Mouse (Mus musculus): ENCODE measurements around the gene Mpeg1.

Gene Mpeg1

GRCm38 (mm10) chr19:12460282-12461249 lies at the start of gene Mpeg1:
Gene Mpeg1 (plus strand): TSS chr19:12460779.
- DNase-seq (ENCODE audit: low read depth in 2 of 2, low spot score in 2 of 2) = no peak

- no peak for DNase-seq (ENCODE audit: low read depth in 2 of 2, low spot score in 2 of 2)
Observed at GRCm38 (mm10) chr19:12413737-12414136, 46.8 kb upstream of the Mpeg1 start.

- no peak for DNase-seq (ENCODE audit: low read depth in 2 of 2, low spot score in 2 of 2)
Observed at GRCm38 (mm10) chr19:12417361-12417760, 43.2 kb upstream of the Mpeg1 start, which contains the start of gene Olfr1441. Gene Olfr1441 (plus strand): TSS chr19:12417433.

GRCm38 (mm10) chr19:12418312-12418711 lies 42.3 kb upstream of the Mpeg1 start:
- no peak for DNase-seq (ENCODE audit: low read depth in 2 of 2, low spot score in 2 of 2)

GRCm38 (mm10) chr19:12420555-12420954 lies 40.0 kb upstream of the Mpeg1 start:
- DNase-seq (ENCODE audit: low read depth in 2 of 2, low spot score in 2 of 2) = no peak

GRCm38 (mm10) chr19:12421680-12422079 lies 38.9 kb upstream of the Mpeg1 start:
- no peak for DNase-seq (ENCODE audit: low read depth in 2 of 2, low spot score in 2 of 2)

GRCm38 (mm10) chr19:12427101-12427500 lies 33.5 kb upstream of the Mpeg1 start:
- no peak for DNase-seq (ENCODE audit: low read depth in 2 of 2, low spot score in 2 of 2)

- DNase-seq (ENCODE audit: low read depth in 2 of 2, low spot score in 2 of 2) = no peak
Observed at GRCm38 (mm10) chr19:12427605-12428004, 33.0 kb upstream of the Mpeg1 start, which contains the start of gene Pfpl. Gene Pfpl (plus strand): TSS chr19:12427905.

GRCm38 (mm10) chr19:12433033-12433432 lies 27.5 kb upstream of the Mpeg1 start:
- peak; percentile 2 to 11 for DNase-seq (ENCODE audit: low read depth in 2 of 2, low spot score in 2 of 2)

GRCm38 (mm10) chr19:12435011-12435416 lies 25.6 kb upstream of the Mpeg1 start:
- DNase-seq (ENCODE audit: low read depth in 2 of 2, low spot score in 2 of 2) = no peak

- DNase-seq (ENCODE audit: low read depth in 2 of 2, low spot score in 2 of 2) = no peak
Observed at GRCm38 (mm10) chr19:12435750-12436524, 24.6 kb upstream of the Mpeg1 start.

- no peak for DNase-seq (ENCODE audit: low read depth in 2 of 2, low spot score in 2 of 2)
Observed at GRCm38 (mm10) chr19:12439581-12439980, 21.0 kb upstream of the Mpeg1 start.

- no peak for DNase-seq (ENCODE audit: low read depth in 2 of 2, low spot score in 2 of 2)
Observed at GRCm38 (mm10) chr19:12440103-12440725, 20.4 kb upstream of the Mpeg1 start.

- no peak for DNase-seq (ENCODE audit: low read depth in 2 of 2, low spot score in 2 of 2)
Observed at GRCm38 (mm10) chr19:12442560-12442959, 18.0 kb upstream of the Mpeg1 start.

GRCm38 (mm10) chr19:12445014-12445413 lies 15.6 kb upstream of the Mpeg1 start:
- DNase-seq (ENCODE audit: low read depth in 2 of 2, low spot score in 2 of 2) = no peak

GRCm38 (mm10) chr19:12457401-12458066 lies 3.0 kb upstream of the Mpeg1 start:
- no peak for DNase-seq (ENCODE audit: low read depth in 2 of 2, low spot score in 2 of 2)

GRCm38 (mm10) chr19:12459516-12459915 lies 1.1 kb upstream of the Mpeg1 start:
- DNase-seq (ENCODE audit: low read depth in 2 of 2, low spot score in 2 of 2) = no peak

GRCm38 (mm10) chr19:12462851-12463721 lies 2.5 kb downstream of the Mpeg1 start:
- DNase-seq (ENCODE audit: low read depth in 2 of 2, low spot score in 2 of 2) = no peak

- no peak for DNase-seq (ENCODE audit: low read depth in 2 of 2, low spot score in 2 of 2)
Observed at GRCm38 (mm10) chr19:12463722-12464035, 3.1 kb downstream of the Mpeg1 start.

- DNase-seq (ENCODE audit: low read depth in 2 of 2, low spot score in 2 of 2) = no peak
Observed at GRCm38 (mm10) chr19:12464127-12464526, 3.5 kb downstream of the Mpeg1 start.

All from CD8-positive naive resting alpha-beta T cell, adult 2 months (primary cell).